Mouse (Mus musculus) C2C12 (cell line): ENCODE data around the gene Fam69a. TPM values are rescaled to one million over a fixed set of nuclear protein-coding genes. Genes with fewer than 3 reads are reported as not detected.

ENCODE experiments used
- H3K27me3 ChIP-seq: one replicate; pipeline ENCODE4 v1.6.1; 2011; ENCODE audit not compliant: control insufficient read depth, insufficient read depth, insufficient read length
- H3K36me3 ChIP-seq: one replicate; pipeline ENCODE4 v1.6.1; 2011; ENCODE audit not compliant: control insufficient read depth, insufficient read depth
- H3K4me3 ChIP-seq: one replicate; pipeline ENCODE4 v1.5.1; 2011; ENCODE audit warnings: mild to moderate bottlenecking, control low read depth; ENCODE audit not compliant: poor library complexity, insufficient read depth, severe bottlenecking
- H3K79me2 ChIP-seq: one replicate; pipeline ENCODE4 v1.6.1; 2011; ENCODE audit not compliant: control insufficient read depth, insufficient read depth
- H3K79me3 ChIP-seq: one replicate; pipeline ENCODE4 v1.6.1; 2011; ENCODE audit warnings: low read depth, control low read depth
- H3ac ChIP-seq: one replicate; pipeline ENCODE3; 2011; ENCODE audit warnings: low read depth; ENCODE audit not compliant: control insufficient read depth, insufficient read length
- CEBPB ChIP-seq: IDR thresholded peaks from one replicate; pipeline ENCODE4 v1.6.1; 2011; ENCODE audit warnings: low read depth, mild to moderate bottlenecking, control low read depth, moderate library complexity
- CTCF ChIP-seq: IDR thresholded peaks from one replicate; pipeline ENCODE4 v1.5.1; 2011; ENCODE audit not compliant: control insufficient read depth, insufficient read depth, insufficient read length
- FOSL1 ChIP-seq: IDR thresholded peaks from one replicate; pipeline ENCODE4 v1.8.0; 2011; ENCODE audit warnings: mild to moderate bottlenecking, low read length; ENCODE audit not compliant: poor library complexity, insufficient read depth, severe bottlenecking
- MAX ChIP-seq: IDR thresholded peaks from one replicate; pipeline ENCODE4 v1.6.1; 2011; ENCODE audit warnings: mild to moderate bottlenecking, control low read depth
- MYOD1 ChIP-seq: IDR thresholded peaks from one replicate; pipeline ENCODE4 v1.6.1; 2011; ENCODE audit warnings: low read depth; ENCODE audit not compliant: control insufficient read depth, insufficient read length
- MYOG ChIP-seq: IDR thresholded peaks from one replicate; pipeline ENCODE4 v1.6.1; 2011; ENCODE audit not compliant: control insufficient read depth, insufficient read length; ENCODE audit errors: extremely low read depth
- USF1 ChIP-seq: IDR thresholded peaks from one replicate; pipeline ENCODE4 v1.6.1; 2011; ENCODE audit warnings: low read depth, mild to moderate bottlenecking, control low read depth, moderate library complexity
- polyA plus RNA-seq: library from polyadenylated mRNA; unstranded; fragments of >200 nt; fragmentation: generic; extraction: Trizol; gene quantifications from one replicate; pipeline ENCODE4 v1.2.1, GENCODE M21; 2012; ENCODE audit warnings: missing spikeins

Gene Fam69a
- polyA plus RNA-seq, 1 experiment = 4.8 TPM

DNA sequence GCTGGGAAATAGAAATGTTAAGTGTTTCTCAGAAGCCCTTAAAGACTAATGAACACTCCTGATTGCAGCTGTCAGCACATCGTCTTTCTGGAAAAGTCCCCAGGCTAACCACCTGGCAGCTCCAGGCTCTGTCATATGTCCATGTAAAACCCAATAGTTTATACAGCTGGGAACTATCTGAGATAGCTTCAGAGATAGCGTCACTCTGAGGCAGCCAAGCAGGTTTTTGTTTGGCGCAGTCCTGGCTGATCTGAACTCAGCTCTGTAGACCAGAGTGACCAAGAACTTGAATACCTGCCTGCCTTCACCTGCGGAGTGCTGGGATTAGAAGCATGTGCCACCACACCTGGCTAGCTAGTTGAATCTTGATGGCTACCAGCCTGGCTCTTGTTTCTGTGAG lies 41.3 kb upstream of the Fam69a start:
- no peaks in the 10 kb centered on the region for H3K79me2 ChIP-seq
- H3K27me3 ChIP-seq = no peaks in the 10 kb centered on the region
- no peak overlapping the region for H3ac ChIP-seq
- H3K4me3 ChIP-seq = no peak overlapping the region
- no peaks in the 10 kb centered on the region for H3K79me3 ChIP-seq
- TF ChIP-seq MYOG (no peak), CTCF (no peak), USF1 (no peak), CEBPB (no peak), MAX (no peak), MYOD1 (no peak), FOSL1 (no peak)
- H3K36me3 ChIP-seq = no peaks in the 10 kb centered on the region

DNA sequence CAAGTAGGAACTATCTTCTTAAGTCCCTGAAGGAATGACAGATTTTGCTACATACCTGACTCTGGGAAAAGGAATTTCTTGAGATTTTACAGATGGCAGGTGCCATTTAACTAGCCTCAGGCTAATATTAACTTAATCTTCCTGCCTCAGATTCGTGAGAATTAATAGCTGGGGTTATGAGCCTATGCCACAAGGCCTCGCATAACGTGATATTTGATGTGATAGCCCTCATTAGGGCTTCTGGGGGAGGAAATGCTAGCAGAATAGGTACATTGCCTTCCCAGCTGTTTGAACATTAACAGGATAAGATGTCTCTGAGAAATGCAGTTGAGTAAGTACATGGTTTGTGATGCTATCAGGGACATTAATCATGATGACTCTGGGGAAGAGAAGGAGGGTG lies 34.5 kb upstream of the Fam69a start:
- Histone ChIP-seq H3K79me2 (no peaks in the 10 kb centered on the region), H3ac (no peak overlapping the region), H3K79me3 (no peaks in the 10 kb centered on the region), H3K36me3 (no peaks in the 10 kb centered on the region), H3K27me3 (no peaks in the 10 kb centered on the region), H3K4me3 (no peak overlapping the region)
- TF ChIP-seq CTCF (no peak), MAX (no peak), MYOG (no peak), USF1 (no peak), CEBPB (no peak), FOSL1 (no peak), MYOD1 (no peak)

DNA sequence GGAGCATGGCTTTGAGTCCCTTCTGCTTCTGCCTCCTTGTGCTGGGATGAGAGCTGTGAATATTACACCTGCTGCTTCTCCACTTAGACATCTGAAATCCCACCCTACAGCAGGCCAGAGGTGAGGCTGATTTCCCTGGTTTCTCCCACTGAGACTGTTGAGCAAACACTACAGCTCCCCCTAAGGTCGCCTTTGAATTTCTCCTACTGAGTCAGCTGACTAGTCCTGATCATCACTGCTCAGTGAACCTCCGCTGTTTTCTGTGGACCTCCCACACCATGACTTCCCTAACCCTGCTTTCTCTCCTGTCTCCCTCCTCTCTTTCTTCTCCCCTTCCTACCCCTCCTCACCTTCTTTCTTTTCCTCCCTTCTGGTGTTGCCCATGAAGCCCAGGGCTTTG lies 32.5 kb upstream of the Fam69a start:
- H3K36me3 ChIP-seq = no peaks in the 10 kb centered on the region
- H3K79me3 ChIP-seq = no peaks in the 10 kb centered on the region
- H3K79me2 ChIP-seq = no peaks in the 10 kb centered on the region
- TF ChIP-seq USF1 (no peak), CTCF (no peak), MAX (no peak), MYOD1 (no peak), MYOG (no peak), FOSL1 (no peak)
- H3ac ChIP-seq = no peak overlapping the region
- no peak overlapping the region for H3K4me3 ChIP-seq
- H3K27me3 ChIP-seq = no peaks in the 10 kb centered on the region

DNA sequence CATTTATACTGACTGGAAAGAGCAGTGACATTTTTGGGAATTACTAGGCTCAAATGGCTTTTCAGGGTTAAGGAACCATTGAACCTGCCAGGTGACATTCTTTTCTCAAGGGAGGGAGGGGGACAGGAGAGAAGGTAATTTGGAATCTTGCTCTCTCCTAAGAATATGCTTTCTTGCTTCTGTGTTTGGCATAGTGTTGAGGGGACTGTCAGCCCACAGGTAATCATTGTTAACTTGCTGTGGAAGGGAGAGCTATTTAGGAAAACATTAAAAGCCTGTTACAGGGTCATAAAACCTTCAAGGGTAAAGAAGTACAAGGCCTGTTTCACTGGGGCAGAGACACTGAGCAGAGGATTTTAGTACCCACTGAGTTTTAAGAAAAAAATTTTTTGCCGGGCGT lies 30.3 kb upstream of the Fam69a start:
- no peak for TF ChIP-seq MYOG
- no peak for TF ChIP-seq CTCF
- TF ChIP-seq FOSL1 = no peak
- TF ChIP-seq USF1 = no peak
- TF ChIP-seq CEBPB = no peak
- no peak for TF ChIP-seq MYOD1
- TF ChIP-seq MAX = no peak
- Histone ChIP-seq H3K27me3 (no peaks in the 10 kb centered on the region), H3K36me3 (no peaks in the 10 kb centered on the region), H3K4me3 (no peak overlapping the region), H3K79me3 (no peaks in the 10 kb centered on the region), H3K79me2 (no peaks in the 10 kb centered on the region), H3ac (no peak overlapping the region)

DNA sequence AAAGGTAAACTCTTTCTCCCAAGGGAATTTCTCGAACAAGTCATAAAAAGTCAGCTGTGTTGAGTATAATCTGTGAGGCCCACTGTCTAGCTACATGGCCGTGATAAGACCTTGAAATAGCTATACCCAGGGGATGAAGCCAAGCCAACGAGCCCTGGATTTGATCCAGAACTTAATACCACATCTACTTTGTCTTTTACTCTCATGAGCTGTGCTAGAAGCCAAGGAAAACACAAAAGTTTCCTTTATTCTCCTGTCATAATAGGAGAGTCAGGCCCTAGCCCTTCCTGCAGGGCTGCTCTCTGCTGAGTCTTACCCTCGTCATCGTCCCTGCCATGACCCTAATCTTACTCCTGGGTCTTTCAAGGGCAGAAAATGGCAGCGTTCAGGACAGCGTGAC lies 28.5 kb upstream of the Fam69a start:
- no peak for TF ChIP-seq MYOD1
- H3K36me3 ChIP-seq = no peaks in the 10 kb centered on the region
- H3K27me3 ChIP-seq = no peaks in the 10 kb centered on the region
- no peaks in the 10 kb centered on the region for H3K79me2 ChIP-seq
- no peaks in the 10 kb centered on the region for H3K79me3 ChIP-seq
- H3K4me3 ChIP-seq = no peak overlapping the region
- no peak overlapping the region for H3ac ChIP-seq

DNA sequence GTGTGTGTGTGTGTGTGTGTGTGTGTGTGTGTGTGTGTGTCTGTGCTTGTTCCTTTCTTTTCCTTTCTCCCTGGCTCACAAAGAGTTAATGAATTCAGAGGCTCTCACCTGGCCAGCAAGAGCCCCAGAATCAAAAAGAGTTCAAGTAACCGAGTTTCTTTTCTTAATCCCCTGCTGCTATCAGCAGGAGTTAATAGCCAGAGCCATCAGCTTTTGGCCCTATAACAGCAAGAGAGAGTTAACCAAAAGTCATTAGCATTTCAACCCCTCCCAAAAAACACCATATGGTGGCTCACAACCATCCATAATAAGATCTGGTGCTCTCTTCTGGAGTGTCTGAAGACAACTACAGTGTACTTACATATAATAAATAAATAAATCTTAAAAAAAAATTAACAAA lies 27.3 kb upstream of the Fam69a start:
- TF ChIP-seq MYOG (no peak), CTCF (no peak), MYOD1 (no peak), MAX (no peak), FOSL1 (no peak)
- H3K27me3 ChIP-seq = no peaks in the 10 kb centered on the region
- H3K79me2 ChIP-seq = no peaks in the 10 kb centered on the region
- H3K36me3 ChIP-seq = no peaks in the 10 kb centered on the region
- no peak overlapping the region for H3ac ChIP-seq
- H3K79me3 ChIP-seq = no peaks in the 10 kb centered on the region
- no peak overlapping the region for H3K4me3 ChIP-seq
